Mouse (Mus musculus) hindbrain, embryonic 13.5 days (tissue): ENCODE measurements around the gene Esrra. TPM values are rescaled to one million over a fixed set of nuclear protein-coding genes. Genes with fewer than 3 reads are reported as not detected.

Experiments
- ATAC-seq: fragments of 200-750 bp; cut with Nextera tagmentation; 2 replicates; pipeline ENCODE4 v1.8.0; 2017; ENCODE audit warnings: moderate TSS enrichment; ENCODE audit not compliant: low FRiP score
- H3K27ac ChIP-seq: fragments of 300-500 bp; sonication (generic); 2 replicates; pipeline ENCODE4 v1.5.1; 2015; ENCODE audit warnings: inconsistent platforms, mild to moderate bottlenecking, moderate library complexity
- H3K27me3 ChIP-seq: fragments of 300-500 bp; sonication (generic); 2 replicates; pipeline ENCODE4 v1.6.1; 2015; ENCODE audit warnings: mild to moderate bottlenecking, inconsistent platforms
- H3K36me3 ChIP-seq: fragments of 300-500 bp; sonication (generic); 2 replicates; pipeline ENCODE4 v1.6.1; 2015; ENCODE audit warnings: mild to moderate bottlenecking, inconsistent platforms
- H3K4me1 ChIP-seq: fragments of 300-500 bp; sonication (generic); replicated peaks from 2 replicates; pipeline ENCODE4 v1.6.1; 2015; ENCODE audit warnings: inconsistent platforms
- H3K4me2 ChIP-seq: fragments of 300-500 bp; sonication (generic); 2 replicates; pipeline ENCODE4 v1.6.1; 2015; ENCODE audit warnings: inconsistent platforms, mild to moderate bottlenecking, moderate library complexity
- H3K4me3 ChIP-seq: fragments of 300-500 bp; sonication (generic); 2 replicates; pipeline ENCODE4 v1.5.1; 2015; ENCODE audit warnings: mild to moderate bottlenecking, inconsistent platforms
- H3K9ac ChIP-seq: fragments of 300-500 bp; sonication (generic); 2 replicates; pipeline ENCODE4 v1.6.1; 2015; ENCODE audit warnings: mild to moderate bottlenecking, inconsistent platforms
- H3K9me3 ChIP-seq: fragments of 300-500 bp; sonication (generic); 2 replicates; pipeline ENCODE4 v1.6.1; 2016; ENCODE audit warnings: inconsistent platforms
- WGBS: fragments of 180-500 bp; shearing (Covaris S2); methylation state at CpG from one replicate; pipeline ENCODE4 v1.1.7; 2015; 5-methylcytosine and 5-hydroxymethylcytosine counted together
- polyA plus RNA-seq: library from polyadenylated mRNA; unstranded; fragments of >200 nt; fragmentation: Nextera tagmentation; extraction: Ambion mirVana; gene quantifications from 2 replicates; pipeline ENCODE4 v1.2.1, GENCODE M21; 2015

The Esrra gene
- polyA plus RNA-seq = 15.8 and 16.6 TPM in 2 replicates

DNA sequence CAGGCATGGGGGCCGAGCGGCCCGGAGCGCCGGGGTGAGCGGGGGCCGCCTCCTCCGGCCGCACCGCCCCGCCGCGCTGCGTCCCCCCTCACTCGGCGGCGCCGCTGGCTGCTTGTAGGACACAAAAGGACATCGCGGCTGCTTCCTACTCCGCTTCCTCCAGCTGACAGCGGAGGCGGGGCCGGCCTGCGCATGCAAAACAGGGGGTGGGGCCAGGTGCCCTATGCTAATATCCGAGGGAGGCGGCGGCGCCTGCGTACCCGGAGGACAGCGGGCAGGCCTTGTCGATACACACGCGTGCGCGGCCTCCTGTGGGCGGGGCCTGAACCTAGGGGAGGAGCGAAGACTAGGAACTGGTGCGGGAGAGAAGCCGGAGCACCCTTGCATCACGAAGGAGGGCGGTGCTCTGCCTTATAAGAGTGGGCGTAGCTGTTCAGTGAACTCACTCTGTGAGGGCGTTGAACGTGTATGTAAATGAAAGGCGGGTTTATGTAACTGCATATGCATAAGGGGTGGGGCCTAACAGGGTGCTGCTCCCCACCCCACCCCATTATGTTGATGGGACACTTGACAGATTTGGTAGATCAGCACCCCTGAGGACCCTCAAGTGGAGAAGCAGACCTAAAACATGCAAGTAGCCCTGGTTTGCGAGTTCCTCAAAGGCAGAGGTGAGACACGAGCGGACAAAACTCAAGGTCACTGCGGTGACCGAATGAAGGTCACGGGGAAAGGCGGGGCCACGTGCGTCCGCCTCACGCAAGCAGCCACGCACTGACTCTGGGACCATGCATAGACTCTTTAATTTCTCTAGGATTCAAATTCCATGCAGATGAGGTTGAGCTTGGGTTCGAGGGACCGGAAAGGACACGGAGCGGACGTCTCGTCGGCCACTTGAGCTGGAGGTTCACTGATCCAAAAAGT is at the start of gene Esrra:
Esrra (minus strand) TSS at position 167 of the 921 bp plus-strand sequence.
- H3K27ac ChIP-seq = peak within 1 kb of the TSS; percentile 94
- peak; percentile 94 for ATAC-seq
- peaks cover 5% of the 10 kb centered on the region; the same call in 1 of the 2 replicates for H3K36me3 ChIP-seq
- peaks cover 45% of the 10 kb centered on the region for H3K27me3 ChIP-seq
- peak within 1 kb of the TSS; percentile 96 for H3K4me2 ChIP-seq
- peak within 1 kb of the TSS; percentile 80 for H3K4me3 ChIP-seq
- peaks cover 53% of the 10 kb centered on the region for H3K4me1 ChIP-seq
- peak within 1 kb of the TSS; percentile 92 for H3K9ac ChIP-seq
- WGBS = 2% methylated on average over 56 of the region's 66 CpGs
- no peaks in the 10 kb centered on the region for H3K9me3 ChIP-seq

DNA sequence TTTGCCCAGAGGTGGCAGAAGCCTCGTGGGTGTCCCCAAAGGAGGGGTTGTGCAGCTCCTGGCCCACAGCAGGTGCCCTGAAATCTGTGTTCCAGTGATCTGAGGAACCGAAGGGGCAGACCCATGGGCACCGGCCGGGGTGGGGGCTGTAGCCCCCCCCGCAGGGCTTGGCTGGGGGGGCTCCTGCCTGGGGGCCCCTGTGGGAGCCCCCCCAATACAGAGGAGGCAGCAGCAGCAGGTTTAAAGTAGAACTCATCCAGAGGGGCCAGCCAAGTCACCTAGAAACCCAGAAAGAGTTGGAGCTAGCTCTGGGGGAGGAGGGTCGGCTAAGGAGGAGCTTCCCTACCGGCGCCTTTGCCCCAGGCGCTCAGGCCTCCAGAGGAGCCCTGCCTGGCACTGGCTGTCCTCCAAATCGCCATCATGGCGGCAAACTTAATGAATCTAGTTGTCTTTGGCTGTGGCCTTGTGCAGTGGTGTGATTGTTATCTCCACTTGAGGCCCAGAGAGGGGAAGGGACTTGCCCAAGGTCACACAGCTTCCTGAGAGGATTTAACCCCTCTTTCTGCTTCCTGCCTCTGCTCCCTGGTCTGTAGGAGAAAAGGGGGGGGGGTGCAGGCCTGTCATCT is 49.0 kb upstream of the Esrra start:
- ATAC-seq = no peak
- H3K9ac ChIP-seq = 0 out of 2 replicates have a peak overlapping the region, but pooled peaks have one; percentile 36
- H3K4me2 ChIP-seq = peak overlapping the region; percentile 48
- no peaks in the 10 kb centered on the region for H3K36me3 ChIP-seq
- H3K4me3 ChIP-seq = peak overlapping the region; percentile 41; the same call in 1 of the 2 replicates
- H3K27ac ChIP-seq = peak overlapping the region; percentile 30
- H3K4me1 ChIP-seq = peaks cover 33% of the 10 kb centered on the region
- 21% methylated on average over 11 of the region's 11 CpGs for WGBS
- peaks cover 39% of the 10 kb centered on the region for H3K27me3 ChIP-seq
- no peaks in the 10 kb centered on the region for H3K9me3 ChIP-seq

GRCm38 (mm10) chr19:6969665-6970381 is 48.2 kb upstream of the Esrra start:
- 1% methylated on average over 36 of the region's 55 CpGs for WGBS
- Histone ChIP-seq H3K4me2 (peak overlapping the region; percentile 48), H3K4me1 (peaks cover 33% of the 10 kb centered on the region), H3K27ac (no peak overlapping the region), H3K36me3 (no peaks in the 10 kb centered on the region), H3K9ac (peak overlapping the region; percentile 64), H3K9me3 (no peaks in the 10 kb centered on the region), H3K27me3 (peaks cover 39% of the 10 kb centered on the region), H3K4me3 (peak overlapping the region; percentile 41)
- 0 out of 2 replicates have a peak, but pooled peaks have one; percentile 0 for ATAC-seq

- H3K36me3 ChIP-seq = no peaks in the 10 kb centered on the region
These were observed 47.7 kb upstream of the Esrra start for GRCm38 (mm10) chr19:6969291-6969664.

GRCm38 (mm10) chr19:6968491-6969271 is 47.1 kb upstream of the Esrra start:
- H3K4me3 ChIP-seq = peak overlapping the region; percentile 41
- peaks cover 39% of the 10 kb centered on the region for H3K27me3 ChIP-seq
- H3K4me1 ChIP-seq = peaks cover 28% of the 10 kb centered on the region
- 16% methylated on average over 15 of the region's 15 CpGs for WGBS
- no peaks in the 10 kb centered on the region for H3K9me3 ChIP-seq
- H3K27ac ChIP-seq = no peak overlapping the region
- peak overlapping the region; percentile 48 for H3K4me2 ChIP-seq
- peak overlapping the region; percentile 64; the same call in 1 of the 2 replicates for H3K9ac ChIP-seq
- H3K36me3 ChIP-seq = no peaks in the 10 kb centered on the region
- ATAC-seq = no peak

More at GRCm38 (mm10) chr19:6969291-6969664, 47.7 kb upstream of the Esrra start:
- 2% methylated on average over 17 of the region's 20 CpGs for WGBS
- Histone ChIP-seq H3K27ac (no peak overlapping the region), H3K27me3 (peaks cover 39% of the 10 kb centered on the region), H3K4me3 (peak overlapping the region; percentile 41), H3K9ac (peak overlapping the region; percentile 64), H3K9me3 (no peaks in the 10 kb centered on the region), H3K4me2 (peak overlapping the region; percentile 48), H3K4me1 (peaks cover 33% of the 10 kb centered on the region)
- ATAC-seq = peak; percentile 11; the same call in 1 of the 2 replicates

DNA sequence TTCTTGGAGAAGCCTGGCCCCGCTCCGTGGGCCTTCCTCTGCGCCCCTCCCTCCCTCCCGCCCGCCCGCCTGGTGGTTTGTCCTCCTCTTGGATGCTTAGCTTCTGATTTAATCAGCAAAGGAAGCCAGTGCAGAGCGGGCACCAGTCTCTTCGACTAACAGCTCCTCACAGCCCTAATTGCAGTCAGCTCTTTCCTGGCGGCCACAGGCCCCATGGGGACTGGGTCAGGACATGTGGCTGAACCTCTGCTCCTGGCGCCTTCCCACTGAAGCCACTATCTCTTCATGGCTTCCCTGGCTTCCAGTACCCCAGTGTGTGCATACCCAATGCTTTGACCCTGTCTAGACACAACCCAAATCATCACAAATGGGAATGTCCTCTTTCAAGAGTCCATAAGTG is 34.8 kb upstream of the Esrra start:
- Histone ChIP-seq H3K27ac (no peak overlapping the region), H3K4me3 (no peak overlapping the region), H3K4me1 (peaks cover 16% of the 10 kb centered on the region), H3K36me3 (peaks cover 53% of the 10 kb centered on the region), H3K9me3 (no peaks in the 10 kb centered on the region), H3K4me2 (no peak overlapping the region), H3K9ac (no peak overlapping the region), H3K27me3 (no peaks in the 10 kb centered on the region)
- 63% methylated on average over 10 of the region's 10 CpGs for WGBS
- no peak for ATAC-seq

GRCm38 (mm10) chr19:6955424-6955823 is 33.8 kb upstream of the Esrra start:
- no peaks in the 10 kb centered on the region for H3K27me3 ChIP-seq
- H3K4me1 ChIP-seq = peaks cover 16% of the 10 kb centered on the region
- H3K4me3 ChIP-seq = no peak overlapping the region
- 84% methylated on average over 7 of the region's 7 CpGs for WGBS
- H3K9ac ChIP-seq = peak overlapping the region; percentile 35; the same call in 1 of the 2 replicates
- no peak overlapping the region for H3K27ac ChIP-seq
- no peak overlapping the region for H3K4me2 ChIP-seq
- ATAC-seq = no peak
- no peaks in the 10 kb centered on the region for H3K9me3 ChIP-seq
- peaks cover 50% of the 10 kb centered on the region for H3K36me3 ChIP-seq

- Histone ChIP-seq H3K4me1 (peaks cover 26% of the 10 kb centered on the region), H3K27me3 (no peaks in the 10 kb centered on the region), H3K9ac (peak overlapping the region; percentile 31; the same call in 1 of the 2 replicates), H3K27ac (no peak overlapping the region), H3K4me2 (no peak overlapping the region), H3K4me3 (no peak overlapping the region), H3K36me3 (peaks cover 44% of the 10 kb centered on the region), H3K9me3 (no peaks in the 10 kb centered on the region)
- 44% methylated on average over 9 of the region's 9 CpGs for WGBS
- ATAC-seq = no peak
These were observed 32.4 kb upstream of the Esrra start for GRCm38 (mm10) chr19:6954046-6954445.

DNA sequence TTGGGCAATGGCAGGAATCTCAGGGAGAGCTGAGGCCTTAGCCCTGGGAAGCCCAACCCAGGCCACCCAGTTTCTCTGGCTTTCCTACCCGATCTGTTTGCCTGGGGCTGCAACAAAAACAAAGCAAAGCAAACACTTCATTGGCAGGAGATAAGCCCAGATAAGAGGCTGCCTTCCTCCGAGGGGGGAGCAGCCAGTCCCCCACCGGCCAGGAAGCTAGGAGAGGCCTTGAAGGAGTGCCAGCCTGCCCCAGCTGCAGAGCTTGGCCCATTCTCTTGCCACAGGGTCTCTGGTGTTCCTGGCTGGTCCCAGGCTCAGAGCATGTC is 31.1 kb upstream of the Esrra start:
- Histone ChIP-seq H3K27me3 (no peaks in the 10 kb centered on the region), H3K4me2 (peak overlapping the region; percentile 98), H3K27ac (peak overlapping the region; percentile 96), H3K4me3 (peak overlapping the region; percentile 59), H3K36me3 (peaks cover 36% of the 10 kb centered on the region), H3K4me1 (peaks cover 26% of the 10 kb centered on the region), H3K9me3 (no peaks in the 10 kb centered on the region), H3K9ac (peak overlapping the region; percentile 80)
- ATAC-seq = no peak
- 41% methylated on average over 3 of the region's 3 CpGs for WGBS

GRCm38 (mm10) chr19:6951994-6952711 is 30.5 kb upstream of the Esrra start:
- Histone ChIP-seq H3K27ac (peak overlapping the region; percentile 96), H3K4me1 (peaks cover 26% of the 10 kb centered on the region), H3K27me3 (no peaks in the 10 kb centered on the region), H3K9me3 (no peaks in the 10 kb centered on the region), H3K4me3 (peak overlapping the region; percentile 59), H3K9ac (peak overlapping the region; percentile 80), H3K4me2 (peak overlapping the region; percentile 98), H3K36me3 (peaks cover 36% of the 10 kb centered on the region)
- ATAC-seq = peak; percentile 24
- 4% methylated on average over 31 of the region's 31 CpGs for WGBS
